Mouse (Mus musculus) lung, embryonic 15.5 days (tissue): ENCODE measurements around the gene Mok. TPM values are rescaled to one million over a fixed set of nuclear protein-coding genes. Genes with fewer than 3 reads are reported as not detected.

ENCODE experiments used
- ATAC-seq: fragments of 200-750 bp; cut with Nextera tagmentation; 2 replicates; pipeline ENCODE4 v1.8.0; 2017; ENCODE audit warnings: moderate number of reproducible peaks, borderline replicate concordance; ENCODE audit not compliant: low FRiP score, low TSS enrichment; ENCODE audit errors: extremely low read depth
- H3K27ac ChIP-seq: fragments of 300-500 bp; sonication (generic); 2 replicates; pipeline ENCODE4 v1.5.1; 2015; ENCODE audit warnings: moderate library complexity, mild to moderate bottlenecking, inconsistent platforms
- H3K27me3 ChIP-seq: fragments of 300-500 bp; sonication (generic); 2 replicates; pipeline ENCODE4 v1.6.1; 2015; ENCODE audit warnings: inconsistent platforms
- H3K36me3 ChIP-seq: fragments of 300-500 bp; sonication (generic); 2 replicates; pipeline ENCODE4 v1.6.1; 2015; ENCODE audit warnings: inconsistent platforms
- H3K4me1 ChIP-seq: fragments of 300-500 bp; sonication (generic); 2 replicates; pipeline ENCODE4 v1.6.1; 2015; ENCODE audit warnings: inconsistent platforms
- H3K4me2 ChIP-seq: fragments of 300-500 bp; sonication (generic); 2 replicates; pipeline ENCODE4 v1.6.1; 2015; ENCODE audit warnings: inconsistent platforms, mild to moderate bottlenecking, moderate library complexity
- H3K4me3 ChIP-seq: fragments of 300-500 bp; sonication (generic); 2 replicates; pipeline ENCODE4 v1.5.1; 2015; ENCODE audit warnings: mild to moderate bottlenecking, inconsistent platforms
- H3K9ac ChIP-seq: fragments of 300-500 bp; sonication (generic); 2 replicates; pipeline ENCODE4 v1.6.1; 2015; ENCODE audit warnings: inconsistent platforms
- H3K9me3 ChIP-seq: fragments of 300-500 bp; sonication (generic); 2 replicates; pipeline ENCODE4 v1.6.1; 2016; ENCODE audit warnings: inconsistent platforms
- WGBS: fragments of 180-500 bp; shearing (Covaris S2); methylation state at CpG from one replicate; pipeline ENCODE4 v1.1.7; 2015; 5-methylcytosine and 5-hydroxymethylcytosine counted together
- polyA plus RNA-seq: library from polyadenylated mRNA; unstranded; fragments of >200 nt; fragmentation: Nextera tagmentation; extraction: Ambion mirVana; gene quantifications from 2 replicates; pipeline ENCODE4 v1.2.1, GENCODE M21; 2015

Mok gene
- 7.1 and 7.4 TPM in 2 replicates for polyA plus RNA-seq

- peak within 1 kb of the TSS; percentile 77 for H3K4me3 ChIP-seq
- under 1% methylated on average over 67 of the region's 71 CpGs for WGBS
- peak within 1 kb of the TSS; percentile 6; the same call in 1 of the 2 replicates for H3K27ac ChIP-seq
- no peaks in the 10 kb centered on the region for H3K36me3 ChIP-seq
- peak; percentile 68 for ATAC-seq
- no peaks in the 10 kb centered on the region for H3K27me3 ChIP-seq
- H3K9me3 ChIP-seq: no peaks in the 10 kb centered on the region
- H3K4me1 ChIP-seq: peaks cover 14% of the 10 kb centered on the region; the same call in 1 of the 2 replicates
- peak within 1 kb of the TSS; percentile 62 for H3K4me2 ChIP-seq
- H3K9ac ChIP-seq: peak within 1 kb of the TSS; percentile 49
Observed at GRCm38 (mm10) chr12:110840348-110841198, at the start of gene Mok. TSS of gene Mok (minus strand) at chr12:110840939.

- Histone ChIP-seq H3K4me2 (peak within 1 kb of the TSS; percentile 81), H3K4me3 (peak within 1 kb of the TSS; percentile 76), H3K9ac (peak within 1 kb of the TSS; percentile 67), H3K9me3 (no peaks in the 10 kb centered on the region), H3K27me3 (no peaks in the 10 kb centered on the region), H3K36me3 (no peaks in the 10 kb centered on the region), H3K4me1 (peaks cover 21% of the 10 kb centered on the region), H3K27ac (peak within 1 kb of the TSS; percentile 77)
- peak; percentile 100 for ATAC-seq
- WGBS: under 1% methylated on average over 69 of the region's 74 CpGs
Observed at GRCm38 (mm10) chr12:110889036-110890020, 48.6 kb upstream of the Mok start, which contains the start of the genes Cinp and Tecpr2. TSS of gene Cinp (minus strand) at chr12:110889145. TSS of gene Tecpr2 (plus strand) at chr12:110889264.

GRCm38 (mm10) chr12:110888606-110889005 lies 47.9 kb upstream of the Mok start:
- Histone ChIP-seq H3K4me3 (peak overlapping the region; percentile 76), H3K4me1 (peaks cover 21% of the 10 kb centered on the region), H3K27me3 (no peaks in the 10 kb centered on the region), H3K27ac (no peak overlapping the region), H3K9ac (peak overlapping the region; percentile 67), H3K36me3 (peaks cover 2% of the 10 kb centered on the region), H3K4me2 (peak overlapping the region; percentile 81), H3K9me3 (no peaks in the 10 kb centered on the region)
- under 1% methylated on average over 25 of the region's 25 CpGs for WGBS
- peak; percentile 9; the same call in 1 of the 2 replicates for ATAC-seq

GRCm38 (mm10) chr12:110888106-110888505 lies 47.4 kb upstream of the Mok start:
- Histone ChIP-seq H3K27me3 (no peaks in the 10 kb centered on the region), H3K36me3 (peaks cover 6% of the 10 kb centered on the region), H3K9ac (peak overlapping the region; percentile 67), H3K4me2 (peak overlapping the region; percentile 81), H3K9me3 (no peaks in the 10 kb centered on the region), H3K4me3 (peak overlapping the region; percentile 76), H3K27ac (no peak overlapping the region), H3K4me1 (peaks cover 21% of the 10 kb centered on the region)
- 28% methylated on average over 12 of the region's 12 CpGs for WGBS
- no peak for ATAC-seq

GRCm38 (mm10) chr12:110885251-110885650 lies 44.5 kb upstream of the Mok start:
- H3K9me3 ChIP-seq: no peaks in the 10 kb centered on the region
- WGBS: 89% methylated on average over 2 of the region's 2 CpGs
- no peak overlapping the region for H3K4me2 ChIP-seq
- ATAC-seq: no peak
- no peak overlapping the region for H3K27ac ChIP-seq
- H3K36me3 ChIP-seq: peaks cover 30% of the 10 kb centered on the region
- peaks cover 16% of the 10 kb centered on the region for H3K4me1 ChIP-seq
- H3K9ac ChIP-seq: no peak overlapping the region
- no peaks in the 10 kb centered on the region for H3K27me3 ChIP-seq
- no peak overlapping the region for H3K4me3 ChIP-seq

GRCm38 (mm10) chr12:110882291-110882690 lies 41.6 kb upstream of the Mok start:
- ATAC-seq: no peak
- Histone ChIP-seq H3K4me1 (no peaks in the 10 kb centered on the region), H3K9ac (no peak overlapping the region), H3K4me2 (no peak overlapping the region), H3K9me3 (no peaks in the 10 kb centered on the region), H3K4me3 (no peak overlapping the region), H3K27ac (no peak overlapping the region), H3K27me3 (no peaks in the 10 kb centered on the region), H3K36me3 (peaks cover 50% of the 10 kb centered on the region)
- WGBS: 88% methylated on average over 7 of the region's 7 CpGs

- Histone ChIP-seq H3K4me2 (no peak overlapping the region), H3K4me1 (no peaks in the 10 kb centered on the region), H3K36me3 (peaks cover 71% of the 10 kb centered on the region), H3K4me3 (no peak overlapping the region), H3K9ac (no peak overlapping the region), H3K27me3 (no peaks in the 10 kb centered on the region), H3K27ac (no peak overlapping the region), H3K9me3 (no peaks in the 10 kb centered on the region)
- no peak for ATAC-seq
- WGBS: 87% methylated on average over 2 of the region's 2 CpGs
Observed at GRCm38 (mm10) chr12:110875351-110875750, 34.6 kb upstream of the Mok start.

- Histone ChIP-seq H3K4me1 (no peaks in the 10 kb centered on the region), H3K4me2 (no peak overlapping the region), H3K9ac (no peak overlapping the region), H3K4me3 (no peak overlapping the region), H3K27me3 (no peaks in the 10 kb centered on the region), H3K36me3 (peaks cover 65% of the 10 kb centered on the region), H3K27ac (no peak overlapping the region), H3K9me3 (no peaks in the 10 kb centered on the region)
- 75% methylated on average over 5 of the region's 5 CpGs for WGBS
- no peak for ATAC-seq
Observed at GRCm38 (mm10) chr12:110871247-110871646, 30.5 kb upstream of the Mok start.

- WGBS: 83% methylated on average over 4 of the region's 4 CpGs
- no peak overlapping the region for H3K9ac ChIP-seq
- H3K27me3 ChIP-seq: no peaks in the 10 kb centered on the region
- no peak for ATAC-seq
- peaks cover 54% of the 10 kb centered on the region for H3K36me3 ChIP-seq
- no peaks in the 10 kb centered on the region for H3K4me1 ChIP-seq
- H3K9me3 ChIP-seq: no peaks in the 10 kb centered on the region
- no peak overlapping the region for H3K4me3 ChIP-seq
- H3K27ac ChIP-seq: no peak overlapping the region
- H3K4me2 ChIP-seq: no peak overlapping the region
Observed at GRCm38 (mm10) chr12:110870107-110870506, 29.4 kb upstream of the Mok start.

GRCm38 (mm10) chr12:110865989-110866388 lies 25.2 kb upstream of the Mok start:
- H3K4me1 ChIP-seq: no peaks in the 10 kb centered on the region
- H3K27ac ChIP-seq: no peak overlapping the region
- peaks cover 33% of the 10 kb centered on the region for H3K36me3 ChIP-seq
- H3K4me2 ChIP-seq: no peak overlapping the region
- H3K9me3 ChIP-seq: no peaks in the 10 kb centered on the region
- H3K9ac ChIP-seq: no peak overlapping the region
- no peaks in the 10 kb centered on the region for H3K27me3 ChIP-seq
- 87% methylated on average over 10 of the region's 10 CpGs for WGBS
- ATAC-seq: no peak
- no peak overlapping the region for H3K4me3 ChIP-seq

GRCm38 (mm10) chr12:110865571-110865970 lies 24.8 kb upstream of the Mok start:
- ATAC-seq: no peak
- no peak overlapping the region for H3K9ac ChIP-seq
- H3K4me2 ChIP-seq: no peak overlapping the region
- peaks cover 30% of the 10 kb centered on the region for H3K36me3 ChIP-seq
- H3K9me3 ChIP-seq: no peaks in the 10 kb centered on the region
- H3K27ac ChIP-seq: no peak overlapping the region
- 63% methylated on average over 6 of the region's 6 CpGs for WGBS
- no peaks in the 10 kb centered on the region for H3K27me3 ChIP-seq
- no peaks in the 10 kb centered on the region for H3K4me1 ChIP-seq
- no peak overlapping the region for H3K4me3 ChIP-seq
